Mouse (Mus musculus) intestine, embryonic 15.5 days (tissue): ENCODE measurements around the gene Cnfn. TPM values are rescaled to one million over a fixed set of nuclear protein-coding genes. Genes with fewer than 3 reads are reported as not detected.
"Not testable (repeated sequence)": the region's sequence is repeated elsewhere in the genome, so short reads cannot be mapped to it uniquely, and the experiment has no call there.

ENCODE experiments used
- ATAC-seq: fragments of 200-750 bp; cut with Nextera tagmentation; 2 replicates; pipeline ENCODE4 v1.8.0; 2017; ENCODE audit warnings: moderate TSS enrichment, moderate library complexity
- H3K27ac ChIP-seq: fragments of 300-500 bp; sonication (generic); 2 replicates; pipeline ENCODE4 v1.5.1; 2015; ENCODE audit warnings: mild to moderate bottlenecking, inconsistent platforms
- H3K27me3 ChIP-seq: fragments of 300-500 bp; sonication (generic); replicated peaks from 2 replicates; pipeline ENCODE4 v1.6.1; 2015; ENCODE audit warnings: inconsistent platforms
- H3K36me3 ChIP-seq: fragments of 300-500 bp; sonication (generic); 2 replicates; pipeline ENCODE4 v1.6.1; 2015; ENCODE audit warnings: inconsistent platforms
- H3K4me1 ChIP-seq: fragments of 300-500 bp; sonication (generic); replicated peaks from 2 replicates; pipeline ENCODE4 v1.6.1; 2015; ENCODE audit warnings: inconsistent platforms
- H3K4me2 ChIP-seq: fragments of 300-500 bp; sonication (generic); replicated peaks from 2 replicates; pipeline ENCODE4 v1.6.1; 2015; ENCODE audit warnings: mild to moderate bottlenecking, inconsistent platforms
- H3K4me3 ChIP-seq: fragments of 300-500 bp; sonication (generic); replicated peaks from 2 replicates; pipeline ENCODE4 v1.5.1; 2015; ENCODE audit warnings: inconsistent platforms
- H3K9ac ChIP-seq: fragments of 300-500 bp; sonication (generic); 2 replicates; pipeline ENCODE4 v1.6.1; 2015; ENCODE audit warnings: inconsistent platforms
- H3K9me3 ChIP-seq: fragments of 300-500 bp; sonication (generic); 2 replicates; pipeline ENCODE4 v1.6.1; 2016; ENCODE audit warnings: inconsistent platforms
- WGBS: fragments of 180-500 bp; shearing (Covaris S2); methylation state at CpG from one replicate; pipeline ENCODE4 v1.1.7; 2015; 5-methylcytosine and 5-hydroxymethylcytosine counted together
- polyA plus RNA-seq: library from polyadenylated mRNA; unstranded; fragments of >200 nt; fragmentation: Nextera tagmentation; extraction: Ambion mirVana; gene quantifications from 2 replicates; pipeline ENCODE4 v1.2.1, GENCODE M21; 2015

Gene Cnfn
- polyA plus RNA-seq, 1 experiment from 2014 or later: 0.63 TPM

DNA sequence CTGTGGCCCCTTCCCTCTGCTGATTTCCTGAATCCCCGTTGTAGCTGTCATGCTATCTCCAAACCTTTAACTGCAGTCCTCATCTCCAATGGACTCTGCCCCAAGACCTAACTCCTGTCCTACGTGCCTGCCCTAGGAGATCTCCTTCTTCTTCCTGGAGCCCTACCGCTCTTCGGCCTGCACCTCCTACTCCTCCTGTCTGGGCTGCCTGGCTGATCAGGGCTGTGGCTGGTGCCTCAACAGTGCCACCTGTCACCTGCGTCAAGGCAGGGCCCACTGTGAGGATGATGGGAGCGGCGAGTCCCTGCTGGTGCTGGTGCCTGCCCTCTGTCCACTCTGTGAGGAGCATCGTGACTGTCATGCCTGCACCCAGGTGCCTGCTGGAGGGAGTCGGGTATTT, 30.2 kb downstream of the Cnfn start:
- H3K27me3 ChIP-seq: no peaks in the 10 kb centered on the region
- H3K9ac ChIP-seq: no peak overlapping the region
- peaks cover 9% of the 10 kb centered on the region; the same call in 1 of the 2 replicates for H3K36me3 ChIP-seq
- no peaks in the 10 kb centered on the region for H3K4me1 ChIP-seq
- peak; percentile 76 for ATAC-seq
- 82% methylated on average over 9 of the region's 9 CpGs for WGBS
- H3K4me3 ChIP-seq: no peak overlapping the region
- H3K9me3 ChIP-seq: no peaks in the 10 kb centered on the region
- no peak overlapping the region for H3K4me2 ChIP-seq
- H3K27ac ChIP-seq: no peak overlapping the region

DNA sequence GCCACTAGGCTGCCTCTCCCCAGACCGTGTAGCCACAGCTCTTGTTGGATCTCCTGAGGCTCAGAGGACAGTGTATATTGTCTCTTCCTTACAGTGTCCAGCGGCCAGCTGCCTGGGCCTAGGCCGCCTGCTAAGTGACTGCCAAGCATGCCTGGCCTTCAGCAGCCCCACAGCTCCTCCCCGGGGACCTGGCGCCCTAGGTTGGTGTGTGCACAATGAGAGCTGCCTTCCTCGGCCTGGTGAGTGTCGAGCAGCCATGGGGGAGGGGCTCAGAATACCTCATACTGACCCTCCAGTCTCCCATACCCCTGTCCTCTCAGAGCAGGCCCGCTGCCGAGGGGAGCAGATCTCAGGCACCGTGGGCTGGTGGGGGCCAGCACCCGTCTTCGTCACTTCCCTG, 35.1 kb downstream of the Cnfn start:
- H3K9me3 ChIP-seq: no peaks in the 10 kb centered on the region
- no peak overlapping the region for H3K9ac ChIP-seq
- H3K4me3 ChIP-seq: no peak overlapping the region
- no peak for ATAC-seq
- no peak overlapping the region for H3K27ac ChIP-seq
- H3K27me3 ChIP-seq: no peaks in the 10 kb centered on the region
- H3K4me1 ChIP-seq: no peaks in the 10 kb centered on the region
- peaks cover 18% of the 10 kb centered on the region for H3K36me3 ChIP-seq
- 81% methylated on average over 12 of the region's 12 CpGs for WGBS
- no peak overlapping the region for H3K4me2 ChIP-seq

DNA sequence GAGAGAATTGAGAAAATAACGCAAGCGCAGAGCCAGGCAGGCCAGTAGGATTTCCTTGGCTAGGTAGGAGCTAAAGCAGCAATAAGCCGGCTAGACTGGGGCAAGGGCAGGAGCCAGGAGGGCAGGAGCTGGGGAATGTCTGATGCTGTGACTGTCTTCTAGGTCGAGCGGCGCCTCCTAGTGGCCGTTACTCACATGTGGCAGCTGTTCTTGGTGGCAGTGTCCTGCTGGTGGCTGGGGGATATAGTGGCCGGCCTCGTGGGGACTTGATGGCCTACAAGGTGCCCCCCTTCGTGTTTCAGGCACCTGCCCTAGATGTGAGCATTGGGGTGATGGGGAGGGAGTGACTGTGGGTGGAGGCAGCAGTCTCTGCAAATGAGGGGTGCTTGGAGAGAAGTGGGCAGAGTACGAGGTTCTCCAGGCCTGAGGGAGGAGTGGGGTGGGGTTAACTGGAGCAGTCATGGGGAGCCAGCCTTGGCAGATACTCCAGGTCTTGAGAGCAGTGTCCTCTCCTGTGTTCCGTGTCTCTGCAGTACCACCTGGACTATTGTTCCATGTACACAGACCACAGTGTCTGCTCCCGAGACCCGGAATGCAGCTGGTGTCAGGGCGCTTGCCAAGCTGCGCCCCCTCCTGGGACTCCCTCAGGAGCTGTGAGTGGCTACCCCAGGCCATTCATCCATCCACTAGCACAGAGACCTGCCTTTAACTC, 35.8 kb downstream of the Cnfn start:
- peak; percentile 75; the same call in 1 of the 2 replicates for ATAC-seq
- Histone ChIP-seq H3K36me3 (peaks cover 18% of the 10 kb centered on the region), H3K27me3 (no peaks in the 10 kb centered on the region), H3K9ac (no peak overlapping the region), H3K9me3 (no peaks in the 10 kb centered on the region), H3K27ac (no peak overlapping the region), H3K4me1 (no peaks in the 10 kb centered on the region), H3K4me2 (no peak overlapping the region), H3K4me3 (no peak overlapping the region)
- WGBS: 38% methylated on average over 16 of the region's 16 CpGs

DNA sequence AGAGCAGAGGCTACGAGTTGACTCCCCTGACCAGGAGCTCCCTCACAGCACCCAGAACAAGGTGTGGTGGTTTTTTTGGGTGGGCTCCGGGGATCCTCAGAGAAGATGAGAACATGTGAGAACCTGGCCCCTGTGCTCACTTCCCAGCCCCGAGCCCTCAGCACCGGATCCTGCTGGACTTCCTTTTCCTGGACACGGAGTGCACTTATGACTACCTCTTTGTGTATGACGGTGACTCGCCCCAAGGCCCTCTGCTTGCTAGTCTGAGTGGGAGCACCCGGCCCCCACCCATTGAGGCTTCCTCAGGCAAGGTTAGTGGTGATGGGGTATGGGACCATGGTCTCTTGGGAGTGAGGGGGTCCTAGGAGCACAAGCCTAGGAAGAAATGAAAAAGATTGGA, 43.3 kb downstream of the Cnfn start:
- Histone ChIP-seq H3K27me3 (no peaks in the 10 kb centered on the region), H3K9me3 (no peaks in the 10 kb centered on the region), H3K36me3 (peaks cover 5% of the 10 kb centered on the region; the same call in 1 of the 2 replicates), H3K4me3 (no peak overlapping the region), H3K27ac (no peak overlapping the region), H3K4me1 (peaks cover 6% of the 10 kb centered on the region; the same call in 1 of the 2 replicates), H3K4me2 (no peak overlapping the region), H3K9ac (no peak overlapping the region)
- 83% methylated on average over 8 of the region's 8 CpGs for WGBS
- no peak for ATAC-seq

DNA sequence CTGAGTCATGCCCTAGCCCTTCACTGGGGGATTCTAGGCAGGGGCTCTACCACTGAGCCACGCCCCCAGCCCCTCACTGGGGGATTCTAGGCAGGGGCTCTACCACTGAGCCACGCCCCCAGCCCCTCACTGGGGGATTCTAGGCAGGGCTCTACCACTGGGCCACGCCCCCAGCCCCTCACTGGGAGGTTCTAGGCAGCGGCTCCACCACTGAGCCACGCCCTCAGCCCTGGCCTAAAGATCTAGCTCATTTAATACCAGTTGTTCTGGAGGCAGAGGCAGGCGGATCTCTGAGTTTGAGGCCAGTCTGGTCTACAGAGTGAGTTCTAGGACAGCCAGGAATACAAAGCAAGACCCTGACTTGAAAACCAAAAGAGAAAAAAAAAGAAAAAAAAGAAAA, 44.1 kb downstream of the Cnfn start:
- H3K9ac ChIP-seq, ATAC-seq, H3K27ac ChIP-seq, H3K4me3 ChIP-seq, H3K36me3 ChIP-seq, H3K27me3 ChIP-seq, H3K4me1 ChIP-seq, H3K9me3 ChIP-seq, H3K4me2 ChIP-seq: not testable (repeated sequence)
- WGBS: 92% methylated on average over 6 of the region's 6 CpGs

DNA sequence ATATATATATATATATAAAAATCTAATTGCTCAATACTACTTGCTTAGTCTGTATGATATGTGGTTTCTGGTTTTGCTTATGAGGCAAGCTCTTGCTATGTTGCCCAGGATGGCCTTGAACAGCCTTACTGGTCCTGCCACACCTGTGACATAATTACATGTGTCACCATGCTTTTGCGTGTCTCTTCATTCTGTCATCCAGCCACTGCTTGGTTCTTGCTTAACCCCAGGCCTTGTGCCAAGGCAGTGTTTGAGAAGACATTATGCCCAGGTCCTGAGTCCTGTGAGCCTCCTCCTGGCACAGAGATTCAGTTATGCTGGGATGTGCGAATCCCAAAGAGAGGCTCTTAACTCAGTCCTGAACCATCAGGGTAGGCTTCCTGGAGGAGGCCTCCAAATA, 46.3 kb downstream of the Cnfn start:
- peaks cover 8% of the 10 kb centered on the region; the same call in 1 of the 2 replicates for H3K4me1 ChIP-seq
- no peaks in the 10 kb centered on the region for H3K36me3 ChIP-seq
- H3K4me3 ChIP-seq: no peak overlapping the region
- WGBS: 89% methylated on average over 2 of the region's 2 CpGs
- H3K4me2 ChIP-seq: no peak overlapping the region
- no peak for ATAC-seq
- H3K9ac ChIP-seq: no peak overlapping the region
- H3K9me3 ChIP-seq: no peaks in the 10 kb centered on the region
- no peaks in the 10 kb centered on the region for H3K27me3 ChIP-seq
- H3K27ac ChIP-seq: no peak overlapping the region

DNA sequence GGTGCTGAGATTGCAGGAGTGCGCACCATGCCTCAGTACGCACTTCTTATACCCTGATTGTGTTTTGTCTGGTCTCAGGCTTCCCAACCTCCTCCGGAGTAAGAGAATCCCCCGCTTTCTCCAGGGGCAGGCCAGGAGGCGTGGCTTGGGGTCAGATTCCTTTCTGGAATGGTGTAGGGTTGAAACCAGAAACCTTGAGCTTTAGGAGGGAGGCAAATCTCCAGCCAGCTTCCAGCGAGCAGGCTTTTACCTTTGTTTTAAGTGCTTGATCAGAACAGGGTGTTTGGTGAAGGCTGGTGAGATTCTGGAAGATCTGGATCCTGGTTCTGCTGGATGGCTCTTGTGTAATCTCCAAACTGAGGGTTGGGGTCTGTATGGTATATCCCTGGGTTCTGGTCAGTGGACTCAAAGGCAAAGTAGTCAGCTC, 47.5 kb downstream of the Cnfn start:
- Histone ChIP-seq H3K9ac (no peak overlapping the region; the same call in 1 of the 2 replicates), H3K9me3 (no peaks in the 10 kb centered on the region), H3K4me2 (peak overlapping the region; percentile 40), H3K27me3 (no peaks in the 10 kb centered on the region), H3K27ac (peak overlapping the region; percentile 79), H3K4me3 (no peak overlapping the region), H3K4me1 (peaks cover 13% of the 10 kb centered on the region; the same call in 1 of the 2 replicates), H3K36me3 (no peaks in the 10 kb centered on the region)
- WGBS: 14% methylated on average over 6 of the region's 6 CpGs
- peak; percentile 86 for ATAC-seq

Other genes starting within 250 kb of the Cnfn start
- gene Pou2f2, start 190.0 kb downstream of the Cnfn start, polyA plus RNA-seq: 1.8 TPM in 2 replicates
- gene Dedd2, start 149.1 kb downstream of the Cnfn start, polyA plus RNA-seq: 13.2 and 13.5 TPM in 2 replicates
- gene Zfp526, start 148.3 kb downstream of the Cnfn start, polyA plus RNA-seq: 2.6 and 2.8 TPM in 2 replicates
- 8.0 and 10.3 TPM in 2 replicates for gene Gsk3a, start 131.9 kb downstream of the Cnfn start, polyA plus RNA-seq
- gene Erf, start 119.0 kb downstream of the Cnfn start, polyA plus RNA-seq: 14.8 TPM in 2 replicates
- gene Cic, start 102.0 kb downstream of the Cnfn start, polyA plus RNA-seq: 26.1 and 26.6 TPM in 2 replicates
- gene Pafah1b3, start 71.7 kb downstream of the Cnfn start, polyA plus RNA-seq: 173 TPM in 2 replicates
- gene Prr19, start 68.3 kb downstream of the Cnfn start, polyA plus RNA-seq: 0.41 and 0.71 TPM in 2 replicates
- gene Tmem145, start 63.6 kb downstream of the Cnfn start, polyA plus RNA-seq: 1.2 and 1.3 TPM in 2 replicates
- gene Megf8, start 52.6 kb downstream of the Cnfn start, polyA plus RNA-seq: 8.1 and 9.2 TPM in 2 replicates
- 7.0 and 8.8 TPM in 2 replicates for gene Lipe, start 29.0 kb upstream of the Cnfn start, polyA plus RNA-seq
- 0.45 TPM in 1 of 2 replicates, not detected in the other for gene Cxcl17, start 43.2 kb upstream of the Cnfn start, polyA plus RNA-seq
- 31.4 and 32.3 TPM in 2 replicates for gene Ceacam1, start 107.9 kb upstream of the Cnfn start, polyA plus RNA-seq
- 0.10 and 0.18 TPM in 2 replicates for gene Ceacam2, start 170.1 kb upstream of the Cnfn start, polyA plus RNA-seq
- gene Erich4, start 246.2 kb upstream of the Cnfn start, polyA plus RNA-seq: 13.3 and 19.0 TPM in 2 replicates
- gene Dmac2, start 249.7 kb upstream of the Cnfn start, polyA plus RNA-seq: 38.4 and 43.4 TPM in 2 replicates